Mouse (Mus musculus) CH12.LX (cell line): ENCODE measurements around the gene Pde11a. TPM values are rescaled to one million over a fixed set of nuclear protein-coding genes. Genes with fewer than 3 reads are reported as not detected.

Experiments used
- DNase-seq: peaks from one replicate; pipeline ENCODE4 v3.0.0-alpha.2; 2013; ENCODE audit errors: extremely low read depth
- H3K27ac ChIP-seq: 2 replicates; pipeline ENCODE4 v1.5.1; 2012; ENCODE audit warnings: low read depth, mild to moderate bottlenecking, control low read depth, moderate library complexity; ENCODE audit not compliant: insufficient read depth
- H3K27me3 ChIP-seq: replicated peaks from 2 replicates; pipeline ENCODE3; 2012; ENCODE audit warnings: inconsistent platforms
- H3K36me3 ChIP-seq, 2 experiments: replicated peaks in 1 of 2; 2 replicates each; pipeline versions ENCODE3 to v1.6.1; 2012; ENCODE audit warnings: inconsistent platforms in 1 of 2, low read length in 1 of 2, mild to moderate bottlenecking in 1 of 2, mixed read lengths in 1 of 2, moderate library complexity in 1 of 2; ENCODE audit not compliant: control insufficient read depth in 1 of 2, insufficient read depth in 1 of 2
- H3K4me1 ChIP-seq, 2 experiments: 2 replicates each; pipeline ENCODE4 v1.6.1; 2012; ENCODE audit warnings: inconsistent platforms in 1 of 2, moderate library complexity in 1 of 2; ENCODE audit not compliant: insufficient read depth in 2 of 2, control insufficient read depth in 1 of 2
- H3K4me2 ChIP-seq: 2 replicates; pipeline ENCODE4 v1.6.1; 2012; ENCODE audit warnings: low read depth, mild to moderate bottlenecking, control low read depth; ENCODE audit not compliant: poor library complexity, insufficient read depth, severe bottlenecking
- H3K4me3 ChIP-seq, 3 experiments: fragments of 150-350 bp in 1 of 3; sonication (generic) in 1 of 3; replicated peaks in 1 of 3; 2 replicates each; pipeline versions ENCODE3 to v1.5.1; 2011 to 2012; ENCODE audit warnings: low read depth in 2 of 3, low read length in 2 of 3, mild to moderate bottlenecking in 2 of 3, moderate library complexity in 2 of 3, control low read depth in 1 of 3, improper control_type of control experiment in 1 of 3, inconsistent platforms in 1 of 3, mixed read lengths in 1 of 3; ENCODE audit not compliant: poor library complexity in 1 of 3
- H3K79me2 ChIP-seq: replicated peaks from 2 replicates; pipeline ENCODE4 v1.6.1; 2012; ENCODE audit warnings: mild to moderate bottlenecking, moderate library complexity; ENCODE audit not compliant: control insufficient read depth, poor library complexity, insufficient read depth, severe bottlenecking; ENCODE audit errors: extremely low read depth
- H3K9ac ChIP-seq: 2 replicates; pipeline ENCODE4 v1.6.1; 2012; ENCODE audit warnings: low read depth, mild to moderate bottlenecking, control low read depth, moderate library complexity; ENCODE audit not compliant: insufficient read depth
- H3K9me3 ChIP-seq: replicated peaks from 2 replicates; pipeline ENCODE3; 2012; ENCODE audit warnings: low read length, inconsistent platforms, mixed read lengths
- BHLHE40 ChIP-seq: IDR thresholded peaks from 2 replicates; pipeline ENCODE4 v1.6.1; 2011; ENCODE audit warnings: mild to moderate bottlenecking, low read depth, low read length, improper control_type of control experiment
- CHD1 ChIP-seq: IDR thresholded peaks from 2 replicates; pipeline ENCODE4 v1.6.1; 2012; ENCODE audit warnings: low read depth, low read length, improper control_type of control experiment, inconsistent platforms
- CTCF ChIP-seq, 2 experiments: IDR thresholded peaks in 1 of 2; conservative IDR thresholded peaks in 1 of 2; 2 replicates each; pipeline ENCODE4 v1.5.1; 2011 to 2012; ENCODE audit warnings: low read depth in 2 of 2, low read length in 2 of 2, improper control_type of control experiment in 1 of 2, inconsistent platforms in 1 of 2, mild to moderate bottlenecking in 1 of 2, moderate library complexity in 1 of 2
- E2F4 ChIP-seq: IDR thresholded peaks from 2 replicates; pipeline ENCODE4 v1.6.1; 2011; ENCODE audit warnings: low read depth, low read length, improper control_type of control experiment; ENCODE audit not compliant: insufficient replicate concordance
- ELF1 ChIP-seq: IDR thresholded peaks from 2 replicates; pipeline ENCODE4 v1.6.1; 2014; ENCODE audit warnings: low read depth, mild to moderate bottlenecking, inconsistent platforms, low read length, improper control_type of control experiment
- EP300 ChIP-seq: IDR thresholded peaks from 2 replicates; pipeline ENCODE4 v1.6.1; 2011; ENCODE audit warnings: low read length, improper control_type of control experiment
- ETS1 ChIP-seq: conservative IDR thresholded peaks from 2 replicates; pipeline ENCODE4 v1.6.1; 2012; ENCODE audit warnings: low read depth, mild to moderate bottlenecking, inconsistent platforms, low read length, improper control_type of control experiment, moderate library complexity
- HCFC1 ChIP-seq: IDR thresholded peaks from 2 replicates; pipeline ENCODE4 v1.6.1; 2012; ENCODE audit warnings: low read depth, mild to moderate bottlenecking, inconsistent platforms, low read length, improper control_type of control experiment
- IRF4 ChIP-seq: IDR thresholded peaks from 2 replicates; pipeline ENCODE4 v1.6.1; 2014; ENCODE audit warnings: low read depth, mild to moderate bottlenecking, inconsistent platforms, low read length, improper control_type of control experiment
- KAT2A ChIP-seq: IDR thresholded peaks from 2 replicates; pipeline ENCODE4 v1.6.1; 2012; ENCODE audit warnings: low read length, improper control_type of control experiment, inconsistent platforms; ENCODE audit not compliant: insufficient replicate concordance
- MAX ChIP-seq: IDR thresholded peaks from 2 replicates; pipeline ENCODE4 v1.6.1; 2011; ENCODE audit warnings: low read length, improper control_type of control experiment
- MYC ChIP-seq: IDR thresholded peaks from 2 replicates; pipeline ENCODE4 v1.6.1; 2011; ENCODE audit warnings: low read depth, mild to moderate bottlenecking, improper control_type of control experiment, low read length
- NELFE ChIP-seq: IDR thresholded peaks from 2 replicates; pipeline ENCODE4 v1.6.1; 2011; ENCODE audit warnings: low read depth, low read length, improper control_type of control experiment
- POLR2A ChIP-seq: IDR thresholded peaks from 2 replicates; pipeline ENCODE4 v1.6.1; 2011; ENCODE audit warnings: low read depth, mild to moderate bottlenecking, improper control_type of control experiment, low read length
- POLR2AphosphoS2 ChIP-seq: IDR thresholded peaks from 2 replicates; pipeline ENCODE4 v1.6.1; 2011; ENCODE audit warnings: low read depth, low read length, improper control_type of control experiment
- RAD21 ChIP-seq: IDR thresholded peaks from 2 replicates; pipeline ENCODE4 v1.6.1; 2011; ENCODE audit warnings: low read depth, mild to moderate bottlenecking, low read length, improper control_type of control experiment, moderate library complexity
- SIN3A ChIP-seq: IDR thresholded peaks from 2 replicates; pipeline ENCODE4 v1.6.1; 2012; ENCODE audit warnings: low read length, improper control_type of control experiment, inconsistent platforms
- USF2 ChIP-seq: conservative IDR thresholded peaks from 2 replicates; pipeline ENCODE4 v1.6.1; 2011; ENCODE audit warnings: low read depth, low read length, improper control_type of control experiment
- ZC3H11A ChIP-seq: IDR thresholded peaks from 2 replicates; pipeline ENCODE4 v1.6.1; 2012; ENCODE audit warnings: low read depth, mild to moderate bottlenecking, inconsistent platforms, low read length, improper control_type of control experiment
- ZMIZ1 ChIP-seq: IDR thresholded peaks from 2 replicates; pipeline ENCODE4 v1.6.1; 2012; ENCODE audit warnings: low read depth, mild to moderate bottlenecking, inconsistent platforms, low read length, improper control_type of control experiment
- dilution Hi-C: fragments of 300-500 bp; cut with MboI; formaldehyde crosslinking; loops from 2 replicates; pipeline ENCODE4 v1.14.3; 2020; ENCODE audit warnings: low sequenced_read_pairs; ENCODE audit not compliant: extremely low pct_unique_long_range_greater_than_20kb, extremely low pct_ligation_motif_present
- in situ Hi-C: fragments of 300-500 bp; cut with MboI; formaldehyde crosslinking; loops from 3 replicates; pipeline ENCODE4 v1.14.3; 2019; ENCODE audit warnings: low sequenced_read_pairs, low pct_ligation_motif_present, low pct_unique_long_range_greater_than_20kb, mixed read lengths
- polyA plus RNA-seq: library from polyadenylated mRNA; unstranded; fragments of >175 nt; gene quantifications from 2 replicates; pipeline ENCODE4 v1.2.1, GENCODE M21; 2012; ENCODE audit warnings: low read depth; ENCODE audit not compliant: insufficient read length
- total RNA-seq, 2 experiments: library from RNA; depleted of rRNA; stranded (reverse); fragments of 300-350 nt in 1 of 2; fragments of >200 nt in 1 of 2; gene quantifications; 2 replicates each; pipeline ENCODE4 v1.2.3; 2012 to 2014

Gene Pde11a
- total and polyA plus RNA-seq, 3 experiments: 0.14 to 0.38 (median 0.21) TPM

GRCm38 (mm10) chr2:76122167-76122566 is 216.4 kb downstream of the Pde11a start:
- dilution Hi-C loops: no loop called here
- no peak for DNase-seq
- in situ Hi-C loops: no loop called here
- Histone ChIP-seq H3K79me2 (no peaks in the 10 kb centered on the region), H3K27me3 (no peaks in the 10 kb centered on the region), H3K36me3 (no peaks in the 10 kb centered on the region), H3K4me1 (no peaks in the 10 kb centered on the region), H3K4me3 (no peak overlapping the region), H3K27ac (no peak overlapping the region), H3K9ac (no peak overlapping the region), H3K9me3 (no peaks in the 10 kb centered on the region), H3K4me2 (no peak overlapping the region)
- no peak for TF ChIP-seq CHD1
- TF ChIP-seq ETS1: no peak
- no peak for TF ChIP-seq SIN3A
- no peak for TF ChIP-seq MYC
- no peak for TF ChIP-seq USF2
- TF ChIP-seq RAD21: no peak
- TF ChIP-seq HCFC1: no peak
- TF ChIP-seq EP300: no peak
- no peak for TF ChIP-seq IRF4
- TF ChIP-seq POLR2AphosphoS2: no peak
- no peak for TF ChIP-seq BHLHE40
- TF ChIP-seq POLR2A: no peak

DNA sequence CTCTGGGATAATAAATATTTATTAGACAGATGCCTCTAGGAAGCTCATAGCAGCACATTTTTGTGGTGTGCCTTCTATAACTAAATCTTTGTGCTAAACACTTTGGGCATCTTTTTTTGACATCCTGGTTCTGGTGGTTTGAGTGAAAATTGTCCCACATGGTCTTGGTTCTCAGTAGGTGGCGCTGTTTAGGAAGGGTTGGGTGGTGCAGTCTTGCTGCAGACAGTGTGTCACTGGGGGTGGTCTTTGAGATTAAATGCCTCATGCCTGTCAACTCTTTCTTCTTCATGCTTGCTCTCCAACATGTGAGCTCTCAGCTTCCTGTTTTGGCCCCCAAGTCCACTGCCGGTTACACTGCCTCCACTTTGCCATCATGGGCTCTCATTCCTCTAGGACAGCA is 218.7 kb downstream of the Pde11a start:
- Histone ChIP-seq H3K27ac (no peak overlapping the region), H3K4me2 (no peak overlapping the region), H3K4me1 (peaks cover 0 to under 1% of the 10 kb centered on the region in 2 experiments; a peak in 1 of 4 replicates), H3K79me2 (no peaks in the 10 kb centered on the region), H3K9me3 (no peaks in the 10 kb centered on the region)
- no peak for DNase-seq
- in situ Hi-C loops: no loop called here
- no peak for TF ChIP-seq ELF1
- no peak for TF ChIP-seq BHLHE40
- TF ChIP-seq CTCF (conservative IDR thresholded peaks at IDR 0.05 in 1 of 2, IDR thresholded peaks at IDR 0.05 in 1 of 2; ENCODE audit: low read depth in 2 of 2, low read length in 2 of 2): peak in 1 of 2 experiments; percentile 40; a peak in 2 of 4 replicates
- TF ChIP-seq, all 38 proteins: peak for 1
- Histone ChIP-seq H3K9ac (no peak overlapping the region), H3K27me3 (no peaks in the 10 kb centered on the region), H3K36me3 (no peaks in the 10 kb centered on the region), H3K4me3 (no peak overlapping the region)
- dilution Hi-C loops: no loop called here

DNA sequence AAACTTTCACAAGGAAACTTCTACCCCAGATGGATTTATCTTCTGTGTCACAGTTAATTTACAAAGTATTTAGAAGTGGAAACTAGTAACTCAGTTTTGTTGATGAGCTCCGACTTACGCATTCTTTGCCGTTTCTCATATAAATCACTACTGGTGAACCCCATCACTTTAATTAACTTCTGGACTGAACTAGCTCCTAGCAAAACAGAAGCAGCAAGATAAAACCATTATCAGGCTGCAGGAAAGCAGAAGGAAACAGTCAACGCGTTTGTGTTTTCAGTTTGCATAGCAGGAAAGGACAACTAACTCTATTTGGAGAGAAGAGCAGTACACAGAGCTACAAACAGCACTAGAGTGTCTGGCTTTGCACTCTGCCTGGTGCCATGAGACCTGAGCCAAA is 220.1 kb downstream of the Pde11a start:
- no peaks in the 10 kb centered on the region for H3K9me3 ChIP-seq
- no peaks in the 10 kb centered on the region for H3K79me2 ChIP-seq
- no peaks in the 10 kb centered on the region for H3K36me3 ChIP-seq
- in situ Hi-C loops: no loop called here
- no peak for DNase-seq
- no peaks in the 10 kb centered on the region for H3K27me3 ChIP-seq
- no peak overlapping the region for H3K4me2 ChIP-seq
- H3K9ac ChIP-seq: no peak overlapping the region
- no peak overlapping the region for H3K27ac ChIP-seq
- peaks cover 0 to 5% of the 10 kb centered on the region in 2 experiments; a peak in 2 of 4 replicates for H3K4me1 ChIP-seq
- no peak for TF ChIP-seq POLR2AphosphoS2
- no peak for TF ChIP-seq ZMIZ1
- TF ChIP-seq E2F4: no peak
- TF ChIP-seq NELFE: no peak
- no peak for TF ChIP-seq CTCF (conservative IDR thresholded peaks at IDR 0.05 in 1 of 2, IDR thresholded peaks at IDR 0.05 in 1 of 2; ENCODE audit: low read depth in 2 of 2, low read length in 2 of 2)
- TF ChIP-seq ZC3H11A: no peak
- no peak for TF ChIP-seq MAX
- no peak for TF ChIP-seq KAT2A
- H3K4me3 ChIP-seq: no peak overlapping the region
- dilution Hi-C loops: no loop called here
